Mouse (Mus musculus) lung, adult 2 months (tissue): ENCODE data around the gene Wwox. TPM values are rescaled to one million over a fixed set of nuclear protein-coding genes. Genes with fewer than 3 reads are reported as not detected.

Source experiments
- DNase-seq: peaks from one replicate; pipeline ENCODE4 v3.0.0; 2022
- H3K4me1 ChIP-seq: fragments of 200-500 bp; 2 replicates; pipeline ENCODE4 v1.6.1; 2011; ENCODE audit warnings: low read length; ENCODE audit not compliant: control insufficient read depth, insufficient read depth
- H3K4me3 ChIP-seq: fragments of 200-500 bp; replicated peaks from 2 replicates; pipeline ENCODE3; 2011; ENCODE audit warnings: low read depth, mild to moderate bottlenecking, control low read depth, low read length; ENCODE audit errors: extremely low read depth
- CTCF ChIP-seq: fragments of 200-500 bp; IDR thresholded peaks from 2 replicates; pipeline ENCODE4 v1.5.1; 2011; ENCODE audit warnings: mild to moderate bottlenecking, low read length, control low read depth; ENCODE audit not compliant: insufficient read depth
- POLR2A ChIP-seq: fragments of 200-500 bp; IDR thresholded peaks from 2 replicates; pipeline ENCODE4 v1.6.1; 2011; ENCODE audit warnings: low read depth, mild to moderate bottlenecking, control low read depth, low read length, borderline replicate concordance; ENCODE audit errors: extremely low read depth
- WGBS: fragments of 180-500 bp; shearing (Covaris S2); methylation state at CpG from one replicate; pipeline ENCODE4 v1.1.7; 2018; 5-methylcytosine and 5-hydroxymethylcytosine counted together
- polyA plus RNA-seq: library from polyadenylated mRNA; depleted of rRNA; stranded (reverse); fragments of >200 nt; gene quantifications from 2 replicates; pipeline ENCODE4 v1.2.3, GENCODE M21; 2012

Gene Wwox
- polyA plus RNA-seq, 1 experiment = 8.5 TPM

DNA sequence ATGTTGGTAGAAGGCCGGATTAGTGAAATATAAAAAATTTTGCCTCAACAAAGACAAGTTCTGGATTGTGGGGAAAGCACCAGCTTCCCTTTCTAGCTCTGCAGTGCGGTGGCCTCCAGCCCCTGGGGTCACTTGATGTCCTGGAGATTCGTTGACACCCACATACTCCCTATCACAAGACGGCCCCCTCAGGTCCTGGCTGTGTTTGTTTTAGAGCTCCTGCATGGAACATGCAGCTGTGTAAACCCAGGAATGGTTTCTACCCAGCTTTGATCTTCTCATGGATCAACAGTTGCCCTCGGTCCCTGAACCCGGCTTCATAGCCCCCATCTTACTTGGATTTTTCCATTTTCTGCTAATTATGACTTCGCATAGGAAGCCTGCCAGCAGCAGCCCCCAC lies 171.6 kb downstream of the Wwox start:
- DNase-seq = no peak
- no peak overlapping the region for H3K4me3 ChIP-seq
- WGBS = 68% methylated on average over 7 of the region's 7 CpGs
- no peaks in the 10 kb centered on the region for H3K4me1 ChIP-seq
- TF ChIP-seq CTCF (no peak), POLR2A (no peak)

DNA sequence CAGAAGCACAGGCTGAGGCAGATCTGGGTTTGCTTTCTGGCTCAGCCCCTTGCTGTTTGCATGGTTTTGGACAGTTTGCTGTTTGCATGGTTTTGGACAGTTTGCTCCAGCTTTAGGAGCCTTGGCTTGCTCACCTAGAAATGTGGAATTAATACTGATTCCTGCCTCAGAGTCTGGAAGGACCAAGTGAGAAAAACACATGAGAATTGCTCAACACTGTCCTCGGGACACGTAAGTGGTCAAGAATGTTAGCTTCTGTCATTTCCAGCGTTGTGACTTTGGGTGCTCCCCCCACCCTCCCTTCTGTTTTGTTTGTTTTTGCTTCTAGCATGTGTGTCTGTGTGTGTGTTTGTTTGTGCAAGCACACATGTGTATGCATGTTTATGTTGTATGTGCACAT lies 172.6 kb downstream of the Wwox start:
- DNase-seq = no peak
- H3K4me3 ChIP-seq = no peak overlapping the region
- WGBS = 70% methylated on average over 3 of the region's 3 CpGs
- TF ChIP-seq POLR2A = no peak
- TF ChIP-seq CTCF = no peak
- no peaks in the 10 kb centered on the region for H3K4me1 ChIP-seq

DNA sequence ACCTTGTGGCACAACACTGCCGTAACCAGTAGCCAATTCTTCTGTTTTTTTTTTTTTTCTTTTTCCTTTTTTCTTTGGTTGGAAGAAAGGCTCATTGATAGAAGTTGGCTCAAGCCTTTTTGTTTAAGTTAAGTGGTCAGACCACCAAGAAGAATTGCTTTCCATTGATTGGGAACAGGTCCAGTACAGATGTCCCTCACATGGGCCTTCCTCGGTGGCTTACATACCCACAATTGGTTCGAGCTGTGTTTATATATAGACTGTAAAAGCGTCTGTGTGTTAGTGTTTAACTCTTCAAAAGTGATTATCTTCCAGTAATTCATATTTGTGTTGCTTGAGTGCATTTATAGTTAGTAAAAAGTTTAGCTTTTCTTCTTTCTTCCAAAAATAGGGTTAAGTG lies 176.0 kb downstream of the Wwox start:
- Histone ChIP-seq H3K4me1 (no peaks in the 10 kb centered on the region), H3K4me3 (no peak overlapping the region)
- DNase-seq = no peak
- 72% methylated on average over 4 of the region's 4 CpGs for WGBS
- TF ChIP-seq CTCF (no peak), POLR2A (no peak)

- no peak for TF ChIP-seq CTCF
- TF ChIP-seq POLR2A = no peak
- Histone ChIP-seq H3K4me3 (no peak overlapping the region), H3K4me1 (no peaks in the 10 kb centered on the region)
- WGBS = 78% methylated on average over 6 of the region's 6 CpGs
- DNase-seq = no peak
These were observed 176.5 kb downstream of the Wwox start for GRCm38 (mm10) chr8:114615908-114616307.

- H3K4me3 ChIP-seq = no peak overlapping the region
- no peaks in the 10 kb centered on the region for H3K4me1 ChIP-seq
- WGBS = 66% methylated on average over 9 of the region's 9 CpGs
- TF ChIP-seq CTCF (no peak), POLR2A (no peak)
- DNase-seq = no peak
These were observed 179.6 kb downstream of the Wwox start for GRCm38 (mm10) chr8:114618908-114619508.

DNA sequence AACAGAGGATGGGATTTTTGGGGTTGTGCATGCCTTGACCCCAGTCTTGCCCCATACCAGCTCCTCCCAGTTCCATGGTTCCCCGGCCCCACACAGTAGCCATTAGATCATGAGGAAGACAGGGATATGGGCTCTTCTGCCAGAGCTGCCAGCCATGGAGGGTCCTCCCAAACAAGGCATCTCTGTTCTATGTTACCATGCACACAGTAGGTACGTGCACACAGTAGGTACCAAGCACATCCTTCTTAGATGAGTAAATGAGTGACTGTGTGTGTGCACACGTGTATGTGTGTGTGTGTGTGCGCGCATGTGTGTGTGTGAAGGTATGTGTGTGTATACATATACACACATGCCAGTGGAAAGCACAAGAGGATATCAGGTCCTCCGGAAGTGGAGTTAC lies 185.9 kb downstream of the Wwox start:
- no peak for TF ChIP-seq POLR2A
- TF ChIP-seq CTCF = no peak
- DNase-seq = no peak
- 89% methylated on average over 6 of the region's 6 CpGs for WGBS
- Histone ChIP-seq H3K4me1 (no peaks in the 10 kb centered on the region), H3K4me3 (no peak overlapping the region)

GRCm38 (mm10) chr8:114626897-114627296 lies 187.4 kb downstream of the Wwox start:
- Histone ChIP-seq H3K4me3 (no peak overlapping the region), H3K4me1 (no peaks in the 10 kb centered on the region)
- DNase-seq = no peak
- TF ChIP-seq CTCF = no peak
- no peak for TF ChIP-seq POLR2A
- 66% methylated on average over 9 of the region's 9 CpGs for WGBS

- TF ChIP-seq POLR2A = no peak
- no peak for TF ChIP-seq CTCF
- Histone ChIP-seq H3K4me3 (no peak overlapping the region), H3K4me1 (no peaks in the 10 kb centered on the region)
- DNase-seq = no peak
- 61% methylated on average over 7 of the region's 7 CpGs for WGBS
These were observed 190.3 kb downstream of the Wwox start for GRCm38 (mm10) chr8:114629719-114630118.

DNA sequence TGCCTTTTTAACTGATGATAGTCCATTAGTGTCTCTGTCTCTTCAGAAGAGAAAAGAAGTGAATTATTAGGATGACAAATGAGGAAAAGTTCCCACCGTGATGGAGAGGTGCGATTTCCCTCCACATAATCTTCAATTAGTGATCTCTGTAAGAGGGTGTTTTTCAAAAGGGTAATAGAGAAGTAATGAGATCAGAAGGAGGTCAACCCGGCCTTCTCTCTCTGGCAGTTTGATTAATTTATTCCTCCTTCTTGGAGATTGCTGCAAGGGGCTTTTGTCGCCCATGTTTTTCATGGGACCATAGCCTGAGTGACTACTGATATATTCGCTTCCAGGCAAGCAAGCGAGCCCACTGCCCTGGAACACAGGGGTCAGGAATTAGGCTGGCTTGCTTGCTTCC lies 191.6 kb downstream of the Wwox start:
- no peak for TF ChIP-seq POLR2A
- TF ChIP-seq CTCF = no peak
- no peak overlapping the region for H3K4me3 ChIP-seq
- DNase-seq = no peak
- 84% methylated on average over 6 of the region's 6 CpGs for WGBS
- no peaks in the 10 kb centered on the region for H3K4me1 ChIP-seq

DNA sequence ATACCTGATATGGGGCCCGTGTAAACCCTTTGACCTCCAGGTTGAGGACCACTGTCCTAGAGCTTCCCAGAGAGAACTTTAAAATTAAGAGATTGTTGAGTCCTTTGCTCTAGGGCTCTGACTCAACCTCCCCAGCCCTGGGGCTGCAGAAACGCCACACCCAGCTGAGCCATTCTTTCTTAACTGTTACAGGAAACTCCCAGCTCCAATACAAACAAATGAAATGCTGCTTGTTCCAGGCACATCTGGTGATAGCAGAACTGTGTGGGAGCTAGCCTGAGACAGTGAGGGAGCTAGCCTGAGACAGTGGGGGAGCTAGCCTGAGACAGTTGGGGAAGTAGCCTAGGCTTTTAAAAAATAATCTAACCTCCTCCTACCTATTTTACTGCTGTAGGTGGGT lies 194.7 kb downstream of the Wwox start:
- 75% methylated on average over 2 of the region's 2 CpGs for WGBS
- no peaks in the 10 kb centered on the region for H3K4me1 ChIP-seq
- H3K4me3 ChIP-seq = no peak overlapping the region
- DNase-seq = no peak
- TF ChIP-seq POLR2A (no peak), CTCF (no peak)
